Mouse (Mus musculus): ENCODE data around the gene Cfap97. TPM values are rescaled to one million over a fixed set of nuclear protein-coding genes. Genes with fewer than 3 reads are reported as not detected.
"Not testable (repeated sequence)": the region's sequence is repeated elsewhere in the genome, so short reads cannot be mapped to it uniquely, and the experiment has no call there.

The Cfap97 gene
- total RNA-seq (2022): 10 to 100 TPM; 13.5 to 17.4 (median 14.5) TPM

DNA sequence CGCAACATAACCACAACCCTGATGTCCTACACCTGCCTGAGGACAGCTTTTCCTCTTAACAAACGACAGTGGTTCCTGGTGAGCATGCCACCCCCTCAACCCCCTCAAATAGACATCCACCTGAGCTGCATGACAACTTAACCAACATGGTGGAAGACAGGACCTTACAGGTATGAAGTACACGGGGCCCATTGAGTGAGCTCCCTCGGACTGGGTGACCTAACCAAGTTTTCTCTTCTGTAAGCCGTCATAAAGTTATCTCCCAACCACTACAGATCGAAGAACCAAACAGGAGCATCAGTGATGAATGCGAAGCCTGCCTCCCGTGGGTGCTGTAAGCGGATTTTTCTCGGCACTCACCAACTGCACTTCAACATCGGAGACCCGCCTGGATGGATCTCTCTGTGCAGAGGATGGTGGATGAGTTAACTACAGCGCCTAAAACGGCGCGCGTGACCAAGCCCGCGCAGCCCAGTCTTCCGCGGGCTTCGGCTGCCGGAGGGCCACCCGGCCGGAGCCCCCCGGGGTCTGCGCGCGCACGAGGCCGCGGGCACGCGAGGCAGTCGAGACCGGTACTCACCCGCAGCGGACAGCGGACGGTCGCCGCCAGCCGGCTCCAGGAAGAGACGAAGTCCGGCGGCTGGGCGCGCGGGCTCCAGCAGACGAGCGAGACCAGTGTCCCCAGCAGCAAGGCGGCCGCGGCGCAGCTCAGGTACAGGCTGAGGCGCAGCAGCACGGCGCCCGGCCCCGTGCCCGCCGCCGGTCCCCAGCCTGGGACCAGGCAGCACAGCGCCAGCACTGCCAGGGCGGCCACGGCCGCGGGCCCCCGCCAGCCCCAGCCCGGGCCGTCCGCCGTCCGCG, at the start of gene Cfap97:
TSS of gene Cfap97 (plus strand) at position 570 of the 861 bp plus-strand sequence.
- DNase-seq (ENCODE audit: low spot score in 2 of 2): peak; percentile 10 to 32

DNA sequence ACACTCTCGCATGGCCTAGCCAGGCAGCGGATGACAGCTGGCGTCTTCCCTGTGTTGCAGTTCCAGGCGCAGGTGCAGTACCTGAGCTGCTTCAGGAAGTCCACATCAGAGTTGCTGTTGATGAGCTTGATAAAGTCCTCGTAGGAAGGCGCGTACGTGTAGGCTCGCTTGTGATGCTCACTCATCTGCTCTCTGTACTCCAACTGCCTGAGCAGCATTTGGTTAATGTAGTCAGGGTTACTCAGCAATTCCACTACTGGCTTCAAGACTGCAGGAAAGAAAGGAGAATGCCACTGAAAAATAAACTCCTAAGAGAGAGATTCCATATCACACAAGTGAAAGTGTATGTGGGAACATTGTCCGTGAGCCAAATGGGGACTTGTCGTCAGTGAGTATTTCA, 48.1 kb upstream of the Cfap97 start:
- no peak for DNase-seq (ENCODE audit: low spot score in 2 of 2)

- no peak for DNase-seq (ENCODE audit: low spot score in 2 of 2)
Measured at GRCm38 (mm10) chr8:46107690-46108089, 43.9 kb upstream of the Cfap97 start.

GRCm38 (mm10) chr8:46113421-46114170, 38.0 kb upstream of the Cfap97 start:
- not testable (repeated sequence) for DNase-seq (ENCODE audit: low spot score in 2 of 2)

DNA sequence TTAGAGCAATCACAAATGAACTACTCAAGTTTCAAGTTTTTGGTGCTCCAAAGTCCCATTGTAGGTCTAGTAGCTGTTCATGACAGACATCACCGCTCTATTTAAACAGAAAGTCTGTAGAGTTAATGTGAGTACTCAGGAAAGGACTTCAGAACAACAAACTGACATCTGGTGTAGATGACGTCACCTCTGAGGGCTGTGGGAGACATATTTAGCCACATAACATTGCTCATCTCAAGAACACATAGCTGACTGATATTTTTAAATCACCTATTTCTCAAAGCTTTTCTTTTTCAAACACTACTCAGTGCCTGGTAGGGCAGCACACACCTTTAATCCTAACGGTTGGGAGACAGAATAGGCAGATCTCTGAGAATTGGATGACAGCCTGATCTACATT, 34.4 kb upstream of the Cfap97 start:
- DNase-seq (ENCODE audit: low spot score in 2 of 2): no peak

DNA sequence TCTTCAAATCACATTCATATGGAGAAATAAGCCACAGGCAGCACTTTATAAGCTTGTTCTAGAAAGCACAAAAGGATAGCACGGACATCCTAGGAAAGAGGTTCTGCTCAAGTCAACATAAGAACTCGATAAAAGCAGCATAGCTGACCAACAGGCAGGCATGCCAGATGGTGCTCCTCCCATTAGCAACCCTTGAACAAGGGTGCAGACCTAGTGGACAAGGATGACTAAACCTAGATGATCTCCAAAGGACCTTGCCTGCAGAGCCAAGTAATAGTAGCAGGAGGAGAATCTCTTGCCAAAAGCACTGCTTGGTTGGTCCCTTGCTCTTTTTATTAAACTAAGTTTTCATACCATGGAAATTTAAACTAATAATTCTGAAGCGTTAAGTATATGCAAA, 32.4 kb upstream of the Cfap97 start:
- DNase-seq (ENCODE audit: low spot score in 2 of 2): no peak

DNA sequence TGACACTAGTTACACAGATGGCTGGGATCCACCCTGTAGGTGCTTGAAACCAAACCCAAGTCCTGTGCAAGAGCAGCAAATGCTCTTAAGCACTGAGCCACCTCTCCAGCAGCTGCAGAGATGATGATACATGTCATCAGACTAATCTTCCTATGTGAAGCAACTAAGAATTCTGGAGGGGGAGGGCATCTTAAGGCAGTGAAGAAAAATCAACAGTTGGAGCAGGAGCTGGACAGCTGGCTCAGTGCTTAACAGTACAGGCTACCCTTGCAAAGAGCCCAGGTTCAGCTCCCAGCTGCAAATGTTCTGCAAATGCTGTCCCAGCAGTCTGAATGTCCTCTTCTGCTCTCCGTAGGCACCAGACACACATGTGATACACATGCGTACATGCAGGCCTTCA, 29.1 kb upstream of the Cfap97 start:
- no peak for DNase-seq (ENCODE audit: low spot score in 2 of 2)

GRCm38 (mm10) chr8:46130426-46130825, 21.1 kb upstream of the Cfap97 start:
- no peak for DNase-seq (ENCODE audit: low spot score in 2 of 2)

GRCm38 (mm10) chr8:46135546-46135945, 16.0 kb upstream of the Cfap97 start:
- DNase-seq (ENCODE audit: low spot score in 2 of 2): not testable (repeated sequence)

- no peak for DNase-seq (ENCODE audit: low spot score in 2 of 2)
Measured at GRCm38 (mm10) chr8:46137336-46137735, 14.2 kb upstream of the Cfap97 start.

GRCm38 (mm10) chr8:46137843-46138596, 13.6 kb upstream of the Cfap97 start:
- no peak for DNase-seq (ENCODE audit: low spot score in 2 of 2)

GRCm38 (mm10) chr8:46140376-46141120, 11.0 kb upstream of the Cfap97 start:
- DNase-seq (ENCODE audit: low spot score in 2 of 2): no peak

DNA sequence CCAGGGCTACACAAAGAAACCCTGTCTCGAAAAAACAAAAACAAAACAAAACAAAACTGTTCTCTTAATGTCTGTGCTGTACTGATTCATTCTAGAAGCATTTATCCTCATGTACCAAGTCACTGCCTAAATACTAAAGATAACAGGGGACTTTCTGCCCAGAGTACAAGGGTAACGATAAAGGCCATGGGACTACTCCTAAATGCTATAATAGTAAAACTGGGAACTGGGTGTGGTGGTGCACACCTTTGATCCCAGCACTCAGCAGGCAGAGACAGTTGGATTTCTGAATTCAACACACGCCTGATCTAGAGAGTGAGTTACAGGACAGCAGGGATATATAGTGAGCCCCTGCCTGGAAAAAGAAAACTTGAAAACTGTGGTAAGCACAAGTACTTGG, 9.9 kb upstream of the Cfap97 start:
- no peak for DNase-seq (ENCODE audit: low spot score in 2 of 2)

DNA sequence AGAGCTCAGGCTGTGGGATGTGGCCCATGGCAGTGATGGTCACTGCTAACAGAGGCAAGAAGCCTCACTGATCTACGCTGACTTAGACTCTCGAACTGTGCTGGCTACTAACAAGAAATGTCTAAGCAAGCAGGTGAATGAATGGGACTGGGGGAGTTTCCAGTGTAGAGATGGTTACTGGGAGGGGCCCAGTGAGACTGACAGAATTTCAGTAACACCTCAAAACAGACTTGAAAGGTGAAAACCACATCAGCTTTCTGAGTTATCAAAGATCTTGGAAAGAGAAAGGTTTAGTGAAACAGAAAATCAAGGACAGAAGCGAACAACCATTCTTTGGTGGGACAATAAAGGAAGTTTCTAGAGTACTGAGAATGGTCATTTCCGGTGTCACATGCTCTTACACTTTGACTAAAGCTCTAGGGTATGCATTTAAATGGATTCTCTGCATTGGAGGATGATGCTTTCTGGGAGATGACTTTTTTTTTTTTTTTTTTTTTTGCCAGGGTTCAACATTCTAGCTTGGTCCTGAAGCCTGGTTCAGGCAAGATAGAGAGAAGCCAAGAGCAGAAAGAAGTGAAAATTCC, 9.0 kb upstream of the Cfap97 start:
- DNase-seq (ENCODE audit: low spot score in 2 of 2): no peak

DNA sequence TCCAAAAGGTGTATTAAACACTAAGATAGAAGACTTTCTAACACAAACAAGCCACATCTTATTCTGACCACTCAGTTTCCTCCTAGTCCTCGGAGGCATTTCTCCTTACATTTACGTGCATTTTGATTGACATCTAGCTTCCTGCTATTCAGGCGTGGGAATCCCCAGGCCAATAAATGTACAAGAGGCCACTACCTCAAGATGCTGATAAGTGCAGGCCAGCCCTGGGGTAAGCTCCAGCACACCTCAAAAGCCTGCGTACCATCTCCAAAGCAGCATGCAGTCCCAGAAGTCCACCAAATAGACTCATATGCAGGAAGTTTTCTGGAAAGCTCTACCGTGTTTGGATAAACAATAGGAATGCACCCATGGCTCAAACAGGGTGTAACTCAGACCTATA, 8.1 kb upstream of the Cfap97 start:
- DNase-seq (ENCODE audit: low spot score in 2 of 2): no peak

DNA sequence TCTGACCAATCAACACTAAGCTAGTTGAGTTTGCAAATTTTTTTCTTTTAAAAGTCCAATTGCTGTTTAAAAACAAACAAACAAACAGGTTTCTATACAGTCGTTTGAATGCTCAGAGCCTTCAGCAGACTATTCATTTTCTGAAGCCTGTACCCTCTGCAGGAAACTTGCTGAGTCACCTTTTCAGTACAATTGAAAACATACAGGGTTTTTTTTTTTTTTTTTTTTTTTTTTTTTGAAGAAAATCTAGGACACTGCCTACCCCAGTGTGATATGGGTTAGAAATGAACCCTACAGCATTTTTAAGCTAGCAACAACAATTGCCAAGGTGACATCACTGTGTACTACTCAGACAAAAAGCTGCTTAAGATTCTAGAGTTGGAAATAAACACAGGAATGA, 7.6 kb upstream of the Cfap97 start:
- no peak for DNase-seq (ENCODE audit: low spot score in 2 of 2)

GRCm38 (mm10) chr8:46146173-46146572, 5.4 kb upstream of the Cfap97 start:
- DNase-seq (ENCODE audit: low spot score in 2 of 2): no peak

GRCm38 (mm10) chr8:46149306-46149705, 2.3 kb upstream of the Cfap97 start:
- DNase-seq (ENCODE audit: low spot score in 2 of 2): no peak

GRCm38 (mm10) chr8:46149782-46150181, 1.8 kb upstream of the Cfap97 start:
- DNase-seq (ENCODE audit: low spot score in 2 of 2): no peak
